10 mouse cellular contexts compared by ENCODE assay signal in genomic region chr15:88060935-88061334, GRCm38 (mm10).
"Had no signal": no experiment of that assay in that cellular context is flagged by ENCODE, and none has a peak within 500 bp of the region (broad histone marks: within the 10 kb centered on the region; RNA-seq: fewer than 3 reads in every experiment).

No protein-coding gene starts in this region.

- ATAC-seq: liver, postnatal 0 days; lung, postnatal 0 days; midbrain, embryonic 15.5 days had no signal

- DNase-seq: kidney, adult 8-10 months; kidney, postnatal 10 days; kidney, postnatal 36 days; left cerebral cortex, postnatal 4 days; liver, postnatal 0 days; lung, embryonic 14.5 days; right cerebral cortex, postnatal 25 days; thymus, postnatal 25 days had no signal
